Mouse (Mus musculus) intestine, postnatal 0 days (tissue): ENCODE results near the gene Cpeb3. TPM values are rescaled to one million over a fixed set of nuclear protein-coding genes. Genes with fewer than 3 reads are reported as not detected.
A peak's percentile ranks its signal among the peaks of the same experiment; 100 is the strongest.

Source experiments
- ATAC-seq: fragments of 200-750 bp; cut with Nextera tagmentation; 2 replicates; pipeline ENCODE4 v1.8.0; 2017; ENCODE audit warnings: mild to moderate bottlenecking, moderate TSS enrichment, moderate library complexity
- H3K27ac ChIP-seq: fragments of 300-500 bp; sonication (generic); 2 replicates; pipeline ENCODE4 v1.5.1; 2014; ENCODE audit warnings: mild to moderate bottlenecking, low read depth, low read length, moderate library complexity
- H3K27me3 ChIP-seq: fragments of 300-500 bp; sonication (generic); replicated peaks from 2 replicates; pipeline ENCODE4 v1.6.1; 2014; ENCODE audit warnings: low read length, mixed read lengths; ENCODE audit not compliant: control insufficient read depth, insufficient read depth
- H3K36me3 ChIP-seq: fragments of 300-500 bp; sonication (generic); 2 replicates; pipeline ENCODE4 v1.6.1; 2014; ENCODE audit warnings: mild to moderate bottlenecking, moderate library complexity; ENCODE audit not compliant: control insufficient read depth, insufficient read depth
- H3K4me1 ChIP-seq: fragments of 300-500 bp; sonication (generic); replicated peaks from 2 replicates; pipeline ENCODE4 v1.6.1; 2014; ENCODE audit warnings: antibody characterized with exemption, low read length, mixed read lengths; ENCODE audit not compliant: control insufficient read depth, insufficient read depth
- H3K4me2 ChIP-seq: fragments of 300-500 bp; sonication (generic); replicated peaks from 2 replicates; pipeline ENCODE4 v1.6.1; 2014; ENCODE audit warnings: low read depth, mild to moderate bottlenecking, moderate library complexity
- H3K4me3 ChIP-seq: fragments of 300-500 bp; sonication (generic); 2 replicates; pipeline ENCODE4 v1.5.1; 2014; ENCODE audit warnings: low read depth, low read length
- H3K9ac ChIP-seq: fragments of 300-500 bp; sonication (generic); 2 replicates; pipeline ENCODE4 v1.6.1; 2014; ENCODE audit warnings: mild to moderate bottlenecking, low read depth, low read length
- H3K9me3 ChIP-seq: fragments of 300-500 bp; sonication (generic); 2 replicates; pipeline ENCODE4 v1.6.1; 2016; ENCODE audit warnings: mixed run types; ENCODE audit not compliant: control insufficient read depth
- CTCF ChIP-seq: sonication (generic); IDR thresholded peaks from 2 replicates; pipeline ENCODE4 v1.5.1; 2016; ENCODE audit warnings: low read depth, mild to moderate bottlenecking, control low read depth, antibody characterized with exemption, moderate library complexity
- WGBS: fragments of 180-500 bp; shearing (Covaris S2); extraction: QIAGEN DNeasy Blood & Tissue Kit; methylation state at CpG from one replicate; pipeline ENCODE4 v1.1.7; 2014; 5-methylcytosine and 5-hydroxymethylcytosine counted together
- polyA plus RNA-seq: library from polyadenylated mRNA; unstranded; fragments of >200 nt; fragmentation: Nextera tagmentation; extraction: Ambion mirVana; gene quantifications from 2 replicates; pipeline ENCODE4 v1.2.1, GENCODE M21; 2015

Gene Cpeb3
- polyA plus RNA-seq, 1 experiment from 2014 or later: 1.6 TPM

DNA sequence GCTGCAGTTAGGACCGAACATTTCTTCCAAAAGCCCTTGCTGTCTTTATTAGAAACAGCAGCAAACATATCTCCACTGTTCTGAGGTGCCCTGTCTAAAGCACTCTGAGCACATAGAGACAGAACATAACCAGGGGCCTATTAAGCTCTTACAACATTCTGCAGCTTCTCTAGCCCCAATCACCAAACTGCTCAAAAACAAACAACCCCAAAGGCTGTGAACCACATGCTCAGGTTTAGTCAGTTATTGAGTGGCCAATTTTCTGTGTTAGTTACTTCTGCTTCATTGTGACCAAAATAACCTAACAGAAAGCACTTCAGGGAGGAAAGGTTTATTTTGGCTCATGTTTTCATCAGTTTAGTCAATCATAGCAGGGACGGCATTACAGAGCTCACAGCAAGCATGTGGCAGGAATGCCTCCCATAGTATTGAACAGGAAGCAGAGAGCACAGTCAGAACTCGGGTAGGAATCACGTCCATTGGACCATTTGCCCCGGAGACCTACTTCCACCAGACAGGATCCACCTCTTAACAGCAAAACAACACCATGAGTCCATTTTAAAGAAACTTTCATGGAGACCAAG is 15.8 kb downstream of the Cpeb3 start:
- H3K4me1 ChIP-seq: no peaks in the 10 kb centered on the region
- no peak overlapping the region for H3K4me2 ChIP-seq
- no peaks in the 10 kb centered on the region for H3K36me3 ChIP-seq
- H3K9me3 ChIP-seq: no peaks in the 10 kb centered on the region
- ATAC-seq: no peak
- no peak for TF ChIP-seq CTCF
- no peak overlapping the region for H3K9ac ChIP-seq
- H3K27me3 ChIP-seq: no peaks in the 10 kb centered on the region
- H3K4me3 ChIP-seq: no peak overlapping the region
- 77% methylated on average over 5 of the region's 5 CpGs for WGBS
- no peak overlapping the region for H3K27ac ChIP-seq

DNA sequence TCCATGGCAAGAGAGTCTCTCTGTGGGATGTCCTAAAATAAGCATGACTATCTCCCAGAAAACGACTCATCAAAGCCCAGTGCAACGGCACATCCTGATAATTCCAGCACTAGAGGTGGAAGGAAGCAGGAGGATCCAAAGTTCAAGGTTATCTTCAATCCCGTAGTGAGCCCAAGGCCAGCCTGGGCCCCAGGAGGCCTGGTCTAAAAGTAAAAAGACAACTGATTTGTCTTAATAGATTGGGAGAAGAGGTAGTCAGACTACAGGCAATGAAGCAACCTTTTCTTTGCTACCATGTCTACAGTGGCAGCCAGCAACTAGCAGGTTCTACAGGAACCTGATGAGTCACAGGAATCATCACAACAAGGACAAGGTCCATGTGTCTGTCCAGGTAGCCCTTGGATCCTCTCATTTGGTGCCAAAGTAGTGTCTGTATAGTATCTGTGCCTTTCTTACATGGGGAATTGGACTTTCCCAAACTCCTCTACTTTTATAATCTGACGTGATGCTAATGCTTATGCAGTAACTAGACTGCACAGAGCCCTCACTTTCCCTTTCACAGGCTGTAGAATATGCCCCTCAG is 19.9 kb downstream of the Cpeb3 start:
- Histone ChIP-seq H3K27ac (no peak overlapping the region), H3K36me3 (no peaks in the 10 kb centered on the region), H3K27me3 (no peaks in the 10 kb centered on the region), H3K4me2 (no peak overlapping the region), H3K4me1 (no peaks in the 10 kb centered on the region), H3K9me3 (no peaks in the 10 kb centered on the region), H3K4me3 (no peak overlapping the region), H3K9ac (no peak overlapping the region)
- no peak for TF ChIP-seq CTCF
- no peak for ATAC-seq
- 48% methylated on average over 4 of the region's 4 CpGs for WGBS

GRCm38 (mm10) chr19:37177819-37178708 is 30.3 kb downstream of the Cpeb3 start:
- Histone ChIP-seq H3K4me3 (peak overlapping the region; percentile 28), H3K36me3 (no peaks in the 10 kb centered on the region), H3K9ac (no peak overlapping the region), H3K4me1 (no peaks in the 10 kb centered on the region), H3K4me2 (peak overlapping the region; percentile 60), H3K9me3 (no peaks in the 10 kb centered on the region), H3K27ac (no peak overlapping the region), H3K27me3 (0 out of 2 replicates have a peak, but pooled peaks cover under 1% of the 10 kb centered on the region)
- TF ChIP-seq CTCF: no peak
- 19% methylated on average over 17 of the region's 17 CpGs for WGBS
- 0 out of 2 replicates have a peak, but pooled peaks have one; percentile 51 for ATAC-seq

DNA sequence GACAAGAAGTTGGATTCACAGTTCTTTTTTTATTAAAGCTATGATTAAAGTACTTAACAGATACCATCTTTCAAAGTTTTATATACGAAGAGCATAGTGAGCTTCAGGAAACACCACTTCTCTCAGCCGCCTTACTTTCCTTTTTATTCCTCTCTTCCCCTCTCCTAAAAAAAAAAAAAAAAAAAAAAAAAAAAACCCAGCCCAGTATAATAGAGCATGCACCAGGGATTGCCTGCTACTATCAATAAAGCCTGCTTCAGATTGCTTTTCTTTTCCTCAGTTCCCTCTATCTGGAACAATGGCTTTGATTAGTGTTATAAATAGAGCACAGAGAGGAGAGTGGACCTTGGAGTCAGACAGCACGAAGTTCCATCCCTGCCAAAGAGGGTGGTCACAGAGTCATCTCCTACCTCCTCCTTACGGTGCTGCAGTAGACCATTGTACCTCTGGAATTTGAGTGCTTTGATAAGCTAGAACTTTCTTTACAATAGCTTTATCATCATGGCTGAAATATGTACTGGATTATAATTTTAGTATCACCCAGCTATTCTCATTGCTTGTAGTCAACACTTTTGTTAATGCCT is 31.4 kb downstream of the Cpeb3 start:
- no peak for TF ChIP-seq CTCF
- 42% methylated on average over 4 of the region's 4 CpGs for WGBS
- H3K36me3 ChIP-seq: no peaks in the 10 kb centered on the region
- H3K4me3 ChIP-seq: no peak overlapping the region
- H3K9ac ChIP-seq: no peak overlapping the region
- H3K27ac ChIP-seq: no peak overlapping the region; the same call in 1 of the 2 replicates
- H3K27me3 ChIP-seq: 0 out of 2 replicates have a peak, but pooled peaks cover 8% of the 10 kb centered on the region
- no peak for ATAC-seq
- no peaks in the 10 kb centered on the region for H3K4me1 ChIP-seq
- peak overlapping the region; percentile 35 for H3K4me2 ChIP-seq
- H3K9me3 ChIP-seq: no peaks in the 10 kb centered on the region

DNA sequence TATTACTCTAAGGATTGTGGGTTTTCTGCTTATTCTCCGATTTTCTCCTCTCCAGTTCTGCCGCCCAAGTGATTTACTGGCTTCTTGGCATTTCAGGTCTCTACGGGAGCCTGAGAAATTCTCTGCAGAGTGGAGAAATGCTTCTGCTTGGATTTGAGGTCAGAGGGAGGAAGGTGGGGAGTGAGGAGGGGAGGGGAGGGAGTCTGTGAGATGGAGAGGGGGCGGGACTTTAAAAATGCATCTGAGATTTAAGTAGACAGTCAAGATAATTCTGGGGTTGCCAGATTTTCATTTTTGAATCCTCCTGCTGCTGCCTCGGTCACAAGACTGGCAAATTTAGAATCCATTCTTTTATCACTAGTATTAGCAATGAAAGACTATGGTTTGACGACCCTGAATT is 32.5 kb downstream of the Cpeb3 start:
- Histone ChIP-seq H3K27me3 (0 out of 2 replicates have a peak, but pooled peaks cover 8% of the 10 kb centered on the region), H3K9ac (peak overlapping the region; percentile 60; the same call in 1 of the 2 replicates), H3K36me3 (no peaks in the 10 kb centered on the region), H3K4me3 (peak overlapping the region; percentile 67), H3K27ac (no peak overlapping the region), H3K4me1 (no peaks in the 10 kb centered on the region), H3K4me2 (peak overlapping the region; percentile 100), H3K9me3 (no peaks in the 10 kb centered on the region)
- TF ChIP-seq CTCF: no peak
- ATAC-seq: no peak
- WGBS: 17% methylated on average over 6 of the region's 6 CpGs

GRCm38 (mm10) chr19:37175436-37175805 is 33.0 kb downstream of the Cpeb3 start:
- 2% methylated on average over 12 of the region's 12 CpGs for WGBS
- Histone ChIP-seq H3K9ac (peak overlapping the region; percentile 60), H3K27ac (peak overlapping the region; percentile 78), H3K4me1 (no peaks in the 10 kb centered on the region), H3K27me3 (0 out of 2 replicates have a peak, but pooled peaks cover 8% of the 10 kb centered on the region), H3K9me3 (no peaks in the 10 kb centered on the region), H3K36me3 (no peaks in the 10 kb centered on the region), H3K4me2 (peak overlapping the region; percentile 100), H3K4me3 (peak overlapping the region; percentile 67)
- no peak for TF ChIP-seq CTCF
- no peak for ATAC-seq
